Mouse (Mus musculus) frontal cortex, postnatal 14 days (tissue): ENCODE measurements around the gene BC117090.
"Not testable (repeated sequence)": the region's sequence is repeated elsewhere in the genome, so short reads cannot be mapped to it uniquely, and the experiment has no call there.

Experiments used
- DNase-seq, 2 experiments: peaks; one replicate each; pipeline ENCODE4 v3.0.0; 2022; ENCODE audit warnings: low spot score in 2 of 2

Gene BC117090

GRCm38 (mm10) chr16:36334232-36334631 lies at the start of gene BC117090:
TSS of gene BC117090 (minus strand) at chr16:36334332.
- DNase-seq, result no peak

GRCm38 (mm10) chr16:36367648-36368047 lies 33.5 kb upstream of the BC117090 start, which contains the start of gene BC100530:
TSS of gene BC100530 (minus strand) at chr16:36367748.
- DNase-seq, result not testable (repeated sequence)

- no peak for DNase-seq
These were observed 3.0 kb upstream of the BC117090 start for GRCm38 (mm10) chr16:36337171-36337570.

GRCm38 (mm10) chr16:36319286-36319685 lies 14.8 kb downstream of the BC117090 start:
- no peak for DNase-seq

- not testable (repeated sequence) for DNase-seq
These were observed 18.0 kb downstream of the BC117090 start for GRCm38 (mm10) chr16:36316111-36316510.

- no peak for DNase-seq
These were observed 26.5 kb downstream of the BC117090 start for GRCm38 (mm10) chr16:36307631-36308030.

GRCm38 (mm10) chr16:36289140-36289539 lies 45.0 kb downstream of the BC117090 start:
- DNase-seq, result no peak

- not testable (repeated sequence) for DNase-seq
These were observed 57.3 kb downstream of the BC117090 start, which contains the start of gene Stfa1 for GRCm38 (mm10) chr16:36276796-36277195. TSS of gene Stfa1 (plus strand) at chr16:36276951.
